Mouse (Mus musculus): ENCODE data around the gene Taf1b. TPM values are rescaled to one million over a fixed set of nuclear protein-coding genes. Genes with fewer than 3 reads are reported as not detected.
A peak's percentile ranks its signal among the peaks of the same experiment; 100 is the strongest.
"Not testable (repeated sequence)": the region's sequence is repeated elsewhere in the genome, so short reads cannot be mapped to it uniquely, and the experiment has no call there.

Gene Taf1b
- total RNA-seq, 2 experiments from 2014 or later = 7.2 to 8.9 TPM

GRCm38 (mm10) chr12:24517118-24517517 is 19.0 kb downstream of the Taf1b start:
- intact Hi-C loops (cut with DNase I) = no loop called here
- Histone ChIP-seq H3K27ac (no peak overlapping the region), H3K4me3 (no peak overlapping the region)
- DNase-seq = no peak
- no peak for TF ChIP-seq CTCF (IDR thresholded peaks at IDR 0.05)

GRCm38 (mm10) chr12:24521076-24521475 is 22.9 kb downstream of the Taf1b start:
- Histone ChIP-seq H3K27ac (no peak overlapping the region), H3K4me3 (no peak overlapping the region)
- DNase-seq = no peak
- intact Hi-C loops (cut with DNase I) = no loop called here
- TF ChIP-seq CTCF (IDR thresholded peaks at IDR 0.05) = no peak

GRCm38 (mm10) chr12:24525065-24525464 is 26.9 kb downstream of the Taf1b start:
- intact Hi-C loops (cut with DNase I); H3K27ac ChIP-seq; H3K4me3 ChIP-seq; DNase-seq: not testable (repeated sequence)

GRCm38 (mm10) chr12:24536390-24536789 is 38.2 kb downstream of the Taf1b start:
- Histone ChIP-seq H3K4me3 (no peak overlapping the region), H3K27ac (peak overlapping the region; percentile 31; the same call in 1 of the 2 replicates)
- DNase-seq = no peak
- TF ChIP-seq CTCF (IDR thresholded peaks at IDR 0.05) = no peak
- intact Hi-C loops (cut with DNase I) = loop anchor here (2.0 kb wide), 1 partner anchor 18 kb away; no protein-coding TSS in a partner anchor

GRCm38 (mm10) chr12:24537201-24537600 is 39.0 kb downstream of the Taf1b start:
- DNase-seq = no peak
- intact Hi-C loops (cut with DNase I) = loop anchor here (2.0 kb wide), 1 partner anchor 18 kb away; no protein-coding TSS in a partner anchor
- no peak for TF ChIP-seq CTCF (IDR thresholded peaks at IDR 0.05)
- Histone ChIP-seq H3K4me3 (no peak overlapping the region), H3K27ac (no peak overlapping the region)

- no peak for TF ChIP-seq CTCF (IDR thresholded peaks at IDR 0.05)
- H3K4me3 ChIP-seq = no peak overlapping the region
- H3K27ac ChIP-seq = no peak overlapping the region
- DNase-seq = peak; percentile 25
- intact Hi-C loops (cut with DNase I) = loop anchor here (2.0 kb wide), 1 partner anchor 19 kb away; no protein-coding TSS in a partner anchor
These were observed 39.8 kb downstream of the Taf1b start for GRCm38 (mm10) chr12:24537965-24538364.

- intact Hi-C loops (cut with DNase I) = no loop called here
- DNase-seq = no peak
- no peak for TF ChIP-seq CTCF (IDR thresholded peaks at IDR 0.05)
- Histone ChIP-seq H3K27ac (no peak overlapping the region), H3K4me3 (no peak overlapping the region)
These were observed 43.4 kb downstream of the Taf1b start for GRCm38 (mm10) chr12:24541426-24542154.

GRCm38 (mm10) chr12:24547686-24548085 is 49.5 kb downstream of the Taf1b start:
- DNase-seq = no peak
- TF ChIP-seq CTCF (IDR thresholded peaks at IDR 0.05) = no peak
- intact Hi-C loops (cut with DNase I) = no loop called here
- H3K27ac ChIP-seq = no peak overlapping the region
- H3K4me3 ChIP-seq = no peak overlapping the region

GRCm38 (mm10) chr12:24548885-24549284 is 50.7 kb downstream of the Taf1b start:
- intact Hi-C loops (cut with DNase I) = no loop called here
- H3K4me3 ChIP-seq = no peak overlapping the region
- H3K27ac ChIP-seq = no peak overlapping the region
- no peak for DNase-seq
- TF ChIP-seq CTCF (IDR thresholded peaks at IDR 0.05) = no peak

GRCm38 (mm10) chr12:24552531-24552930 is 54.4 kb downstream of the Taf1b start:
- Histone ChIP-seq H3K4me3 (no peak overlapping the region), H3K27ac (no peak overlapping the region)
- intact Hi-C loops (cut with DNase I) = no loop called here
- no peak for TF ChIP-seq CTCF (IDR thresholded peaks at IDR 0.05)
- DNase-seq = no peak

- Histone ChIP-seq H3K4me3 (no peak overlapping the region), H3K27ac (no peak overlapping the region)
- intact Hi-C loops (cut with DNase I) = no loop called here
- TF ChIP-seq CTCF (IDR thresholded peaks at IDR 0.05) = no peak
- no peak for DNase-seq
These were observed 57.8 kb downstream of the Taf1b start for GRCm38 (mm10) chr12:24555976-24556375.

- DNase-seq = no peak
- Histone ChIP-seq H3K27ac (no peak overlapping the region), H3K4me3 (no peak overlapping the region)
- TF ChIP-seq CTCF (IDR thresholded peaks at IDR 0.05) = no peak
- intact Hi-C loops (cut with DNase I) = no loop called here
These were observed 65.3 kb downstream of the Taf1b start for GRCm38 (mm10) chr12:24563395-24563960.

- Histone ChIP-seq H3K4me3 (no peak overlapping the region), H3K27ac (no peak overlapping the region)
- no peak for TF ChIP-seq CTCF (IDR thresholded peaks at IDR 0.05)
- intact Hi-C loops (cut with DNase I) = loop anchor here (5.0 kb wide), 1 partner anchor 68 kb away; the partner anchor contains the start of gene Taf1b
- no peak for DNase-seq
These were observed 67.2 kb downstream of the Taf1b start for GRCm38 (mm10) chr12:24565311-24565710.

Data from gastrocnemius, adult 2 months (tissue).